Mouse (Mus musculus) c-Kit-negative CD71-positive TER-119-positive erythroid progenitor cells, embryonic 14.5 days (primary cell): Measurements from ENCODE around the gene Siah2.

ENCODE experiments used
- DNase-seq: peaks from one replicate; pipeline ENCODE4 v3.0.0-alpha.2; 2013; ENCODE audit warnings: low read depth, low spot score

The Siah2 gene

GRCm38 (mm10) chr3:58691997-58692721 lies at the start of gene Siah2:
TSS of gene Siah2 (minus strand) at chr3:58692400.
- peak; percentile 5 for DNase-seq

DNA sequence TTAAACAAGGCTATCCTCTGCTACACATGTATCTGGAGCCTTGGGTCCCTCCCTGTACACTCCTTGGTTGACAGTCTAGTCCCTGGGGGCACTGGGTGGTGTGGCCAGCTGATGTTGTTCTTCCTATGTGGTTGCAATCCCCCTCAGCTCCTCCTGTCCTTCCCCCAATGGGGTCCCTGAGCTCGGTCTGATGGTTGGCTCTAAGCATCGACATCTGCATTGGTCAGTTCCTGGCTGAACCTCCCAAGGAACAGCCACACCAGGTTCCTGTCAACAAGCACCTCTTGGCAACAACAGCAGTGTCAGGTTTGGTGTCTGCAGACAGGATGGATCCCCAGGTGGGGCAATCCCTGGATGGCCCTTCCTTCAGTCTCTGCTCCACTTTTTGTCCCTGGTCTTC lies 47.3 kb upstream of the Siah2 start:
- DNase-seq = no peak

- no peak for DNase-seq
Measured at GRCm38 (mm10) chr3:58738346-58739089, 46.3 kb upstream of the Siah2 start.

DNA sequence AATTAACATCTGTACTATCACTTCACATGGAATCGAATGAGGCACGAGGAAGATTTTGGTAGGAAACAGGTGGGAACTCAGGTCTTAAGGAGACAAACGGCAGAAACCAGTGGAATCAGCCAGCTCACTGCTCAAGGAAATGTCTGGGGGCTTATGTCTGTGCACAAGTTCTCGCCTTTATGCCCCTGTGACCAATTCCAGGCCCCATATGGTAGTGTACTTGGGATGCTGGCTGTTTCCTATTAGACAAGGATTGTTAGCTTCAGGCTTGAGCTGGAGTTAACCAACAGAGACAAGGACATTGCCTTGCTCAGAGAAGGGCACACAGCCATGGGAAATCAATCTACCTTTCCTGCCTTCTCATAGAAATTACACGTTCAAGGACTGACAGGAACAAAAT lies 39.3 kb upstream of the Siah2 start:
- no peak for DNase-seq

GRCm38 (mm10) chr3:58730580-58730979 lies 38.4 kb upstream of the Siah2 start:
- no peak for DNase-seq

GRCm38 (mm10) chr3:58729549-58729948 lies 37.3 kb upstream of the Siah2 start:
- DNase-seq = no peak

DNA sequence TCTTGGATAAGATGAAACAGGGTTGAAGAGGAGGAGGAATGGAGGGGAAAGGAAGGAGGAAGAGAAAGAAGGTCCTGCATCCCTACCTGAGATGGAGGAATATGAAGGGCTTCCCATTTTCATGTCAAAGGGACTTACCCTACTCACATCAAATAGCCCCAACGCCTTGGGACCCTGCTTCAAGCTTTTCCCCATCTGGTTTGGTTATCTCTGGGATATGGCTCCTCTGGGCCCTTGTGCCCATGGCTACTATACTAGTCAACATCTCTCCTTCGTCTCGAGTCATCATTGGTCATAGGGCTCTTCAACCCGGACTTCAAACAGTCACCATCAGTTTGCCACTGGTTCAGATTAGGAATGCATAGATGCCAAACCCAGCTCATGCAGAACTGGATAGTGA lies 35.4 kb upstream of the Siah2 start:
- DNase-seq = no peak

- DNase-seq = no peak
Measured at GRCm38 (mm10) chr3:58727012-58727411, 34.8 kb upstream of the Siah2 start.

- DNase-seq = no peak
Measured at GRCm38 (mm10) chr3:58726374-58726773, 34.2 kb upstream of the Siah2 start.

GRCm38 (mm10) chr3:58724815-58725214 lies 32.6 kb upstream of the Siah2 start:
- DNase-seq = no peak

DNA sequence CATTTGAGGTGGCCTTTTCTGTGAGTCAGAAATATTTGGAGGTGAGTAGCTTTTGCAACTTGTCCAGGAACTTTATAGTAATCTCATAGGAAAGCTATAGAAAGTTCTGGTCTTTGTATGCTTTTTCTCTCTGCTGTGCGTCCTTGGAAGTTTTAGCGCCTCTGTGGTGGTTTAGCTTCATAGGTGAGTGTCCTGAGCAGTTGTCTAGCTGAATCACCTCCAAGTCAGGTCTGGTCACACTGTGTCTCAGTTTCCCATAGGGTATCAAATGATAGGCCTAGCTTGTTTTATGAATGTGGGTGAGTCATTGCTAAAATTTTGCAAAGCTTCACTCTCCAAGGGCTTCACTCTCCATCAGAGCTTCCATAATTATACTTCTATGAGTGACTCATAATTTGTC lies 31.5 kb upstream of the Siah2 start:
- no peak for DNase-seq

DNA sequence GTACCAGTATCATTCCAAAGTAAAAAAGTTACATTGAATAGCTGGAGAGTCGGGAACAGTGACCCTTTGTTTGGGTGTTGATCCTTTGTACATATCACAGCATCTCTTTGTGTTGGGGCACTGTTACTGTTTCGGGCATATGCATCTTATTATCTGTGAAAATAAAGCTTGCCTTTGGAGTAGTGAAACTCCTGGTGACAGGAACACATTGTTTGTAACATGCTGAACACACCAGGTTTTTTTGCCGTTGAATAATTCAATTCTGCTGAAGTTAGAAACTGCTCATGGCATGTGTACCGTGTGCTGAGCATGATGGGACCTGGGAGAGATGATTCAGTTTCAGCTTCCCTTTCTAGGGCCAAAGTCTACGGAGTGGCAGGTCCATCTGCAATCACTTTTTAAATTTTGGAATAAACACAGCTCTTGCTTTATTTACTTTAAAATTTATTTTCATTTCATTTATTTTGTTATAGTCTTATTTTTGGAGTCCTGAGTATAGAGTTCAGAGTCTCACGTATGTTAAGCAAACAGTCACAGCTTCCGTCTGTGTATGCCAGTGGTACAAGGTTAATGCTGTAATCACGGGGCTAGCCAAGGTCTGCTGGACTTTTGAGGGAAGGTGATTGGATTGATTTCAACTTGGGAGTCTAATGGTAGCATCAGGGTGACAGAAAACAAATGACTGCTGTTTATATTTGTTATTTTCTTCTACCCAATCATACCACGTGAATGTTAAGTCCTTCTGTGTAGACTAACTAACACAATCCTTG lies 27.4 kb upstream of the Siah2 start:
- no peak for DNase-seq

GRCm38 (mm10) chr3:58716705-58717104 lies 24.5 kb upstream of the Siah2 start:
- DNase-seq = no peak

GRCm38 (mm10) chr3:58714767-58715166 lies 22.6 kb upstream of the Siah2 start:
- DNase-seq = no peak

- no peak for DNase-seq
Measured at GRCm38 (mm10) chr3:58714034-58714433, 21.8 kb upstream of the Siah2 start.

GRCm38 (mm10) chr3:58713191-58713590 lies 21.0 kb upstream of the Siah2 start:
- no peak for DNase-seq

DNA sequence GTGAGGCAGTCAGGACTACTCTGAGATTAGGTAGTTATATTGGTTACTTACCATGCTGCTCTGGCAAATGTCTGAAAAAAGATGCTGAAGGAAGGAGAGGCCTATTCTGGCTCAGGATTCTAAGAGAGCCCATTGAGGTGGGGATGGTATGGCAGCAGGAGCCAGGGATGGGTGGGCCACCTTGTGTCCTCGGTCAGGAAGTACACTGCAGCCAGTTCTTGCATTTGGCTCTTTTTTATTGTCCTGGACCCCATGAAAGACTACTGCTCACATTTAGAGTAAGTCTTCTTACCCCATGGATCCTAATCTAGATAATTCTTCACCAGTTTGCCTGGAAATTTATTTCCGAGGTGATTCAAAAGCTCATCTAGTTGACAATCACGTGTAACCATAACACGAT lies 12.3 kb upstream of the Siah2 start:
- DNase-seq = no peak

DNA sequence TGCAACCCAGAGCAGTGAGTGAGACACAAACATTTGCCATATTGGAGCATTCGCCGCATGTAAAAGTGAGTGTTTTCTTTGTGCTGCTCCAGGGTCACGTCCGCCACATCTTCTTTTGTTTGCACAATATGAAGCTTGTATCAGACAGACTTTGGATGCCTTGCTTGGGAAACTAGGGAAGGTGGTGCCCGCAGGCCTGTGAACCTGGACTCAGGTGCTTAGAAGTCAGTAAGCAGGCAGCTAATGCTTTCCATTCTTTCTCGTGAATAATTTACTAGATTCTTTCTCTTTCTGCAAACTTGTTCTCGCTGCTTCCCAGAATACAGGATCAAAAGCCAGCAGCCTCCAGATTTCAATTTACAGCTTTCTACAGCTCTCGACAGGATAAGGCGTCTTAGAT lies 11.5 kb upstream of the Siah2 start:
- DNase-seq = no peak

GRCm38 (mm10) chr3:58702329-58702728 lies 10.1 kb upstream of the Siah2 start:
- DNase-seq = no peak

GRCm38 (mm10) chr3:58701441-58701840 lies 9.2 kb upstream of the Siah2 start:
- DNase-seq = no peak

DNA sequence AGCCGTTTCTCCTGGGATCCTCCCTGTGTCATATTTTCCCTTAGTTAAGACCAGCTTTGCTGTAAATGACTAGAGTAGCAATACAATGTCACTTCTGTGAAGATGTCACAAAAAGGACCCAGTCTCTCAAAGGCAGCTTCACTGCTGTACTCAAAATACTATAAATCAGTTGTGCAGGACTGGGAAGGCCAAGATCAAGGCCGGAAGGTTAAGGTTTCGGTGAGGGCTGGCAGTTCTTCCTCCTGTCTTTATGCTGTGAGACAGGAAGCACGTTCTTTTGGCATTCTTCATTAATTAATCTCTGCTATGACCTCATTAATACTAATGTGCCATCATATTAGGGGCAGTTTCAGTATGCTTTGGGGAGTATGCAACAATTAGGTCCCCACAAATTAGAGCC lies 5.7 kb upstream of the Siah2 start:
- no peak for DNase-seq

DNA sequence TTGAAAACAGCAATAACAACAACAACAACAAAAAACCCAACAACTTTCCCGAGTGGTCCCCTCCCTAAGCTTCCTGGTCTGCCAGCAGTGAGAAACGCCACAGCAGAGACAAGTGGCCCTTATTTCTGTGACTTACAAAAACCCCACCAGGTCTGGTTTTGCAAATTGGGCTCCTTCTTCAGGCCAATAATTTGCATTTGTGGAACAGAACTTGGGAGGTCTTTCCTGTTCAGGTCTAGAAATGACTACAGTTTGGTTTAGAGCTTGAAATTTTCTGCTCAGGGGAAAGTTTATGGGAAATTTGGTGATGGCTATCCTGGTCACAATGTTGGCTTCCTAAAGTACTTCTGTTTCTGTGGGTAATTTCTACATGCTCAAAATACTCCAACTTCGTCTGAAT lies 4.6 kb upstream of the Siah2 start:
- DNase-seq = no peak

DNA sequence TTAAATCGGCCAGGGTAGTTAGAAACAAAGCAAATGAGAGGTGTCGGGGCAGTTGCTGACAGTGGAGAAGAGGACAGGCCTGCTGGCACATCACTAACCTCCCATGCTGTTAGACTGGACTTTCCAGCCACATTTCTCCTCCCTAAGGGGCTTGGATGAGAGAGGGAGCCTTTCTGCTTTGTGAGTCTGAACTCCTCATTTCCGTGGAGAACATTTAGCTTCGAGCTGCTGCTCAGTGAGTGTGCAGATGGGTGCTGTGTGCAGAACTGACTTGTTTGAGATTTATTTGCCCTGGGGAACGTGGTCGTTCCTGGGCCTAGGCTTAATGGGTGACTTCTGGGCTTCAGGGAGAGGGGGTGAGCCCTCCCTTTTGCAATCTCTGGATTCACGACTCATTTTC lies 3.3 kb upstream of the Siah2 start:
- no peak for DNase-seq
